In the genomic region with DNA sequence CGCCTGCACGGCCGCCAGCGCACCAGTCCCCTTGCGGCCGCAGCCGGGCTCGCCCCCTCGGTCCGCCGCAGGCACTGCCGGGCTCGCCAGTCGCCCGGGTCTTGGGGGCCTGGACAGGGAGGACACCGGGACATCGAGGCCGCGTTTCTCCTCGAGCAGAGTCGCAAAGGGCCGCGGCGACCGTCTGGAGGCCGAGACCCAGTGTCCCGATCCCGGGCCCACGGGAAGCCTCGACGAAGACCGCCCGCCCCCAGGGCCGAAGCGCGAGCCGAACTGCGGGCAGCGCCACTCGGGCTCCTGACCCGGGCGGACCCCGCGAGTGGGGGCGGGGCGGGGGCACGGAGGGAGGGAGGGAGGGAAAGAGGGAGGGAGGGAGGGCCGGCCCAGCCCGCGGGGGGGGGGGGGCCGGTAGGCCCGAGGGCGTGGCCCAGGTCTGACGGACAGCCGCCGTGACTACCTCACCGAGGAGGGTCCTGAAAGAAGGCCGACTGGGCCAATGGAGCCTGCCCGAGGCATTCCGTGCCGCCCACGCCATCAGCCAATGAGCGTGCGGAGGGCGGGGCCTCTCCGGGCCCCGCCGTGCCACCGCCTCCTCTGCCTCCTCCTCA, we compare ENCODE assay signal across 8 mouse cellular contexts. TPM values are rescaled to one million over a fixed set of nuclear protein-coding genes. Genes with fewer than 3 reads are reported as not detected.
DNase-seq lines count a peak whose midpoint lies in the region; ATAC-seq and TF ChIP-seq lines count a peak whose summit lies in the region.
"Not testable (repeated sequence)": the region's sequence is repeated elsewhere in the genome, so short reads cannot be mapped to it uniquely, and the experiment has no call there.

No protein-coding gene starts in this region.

- H3K4me1 ChIP-seq in CH12.LX (ENCODE audit: control insufficient read depth in 1 of 2, insufficient read depth in 2 of 2), result peaks cover 3 to 22% of the 10 kb centered on the region in 2 experiments; a peak in 2 of 4 replicates
- peaks cover 25% of the 10 kb centered on the region for H3K4me1 ChIP-seq in forebrain, embryonic 12.5 days
- H3K4me1 ChIP-seq in heart, postnatal 0 days (ENCODE audit: control insufficient read depth, insufficient read depth), result not testable (repeated sequence)
- H3K4me1 ChIP-seq in liver, embryonic 16.5 days (ENCODE audit: control insufficient read depth, low read depth, low read length), result peaks cover 19% of the 10 kb centered on the region
- H3K4me1 ChIP-seq in neural tube, embryonic 13.5 days (replicated peaks), result peaks cover 32% of the 10 kb centered on the region

- TF ChIP-seq CTCF in CH12.LX (conservative IDR thresholded peaks at IDR 0.05 in 1 of 2, IDR thresholded peaks at IDR 0.05 in 1 of 2; ENCODE audit: low read depth in 2 of 2, low read length in 2 of 2); heart, postnatal 0 days (IDR thresholded peaks at IDR 0.05; ENCODE audit: low read depth): not testable (repeated sequence)

- H3K27ac ChIP-seq in CH12.LX (ENCODE audit: insufficient read depth, low read depth), result peak overlapping the region; percentile 69
- peak overlapping the region; percentile 92 for H3K27ac ChIP-seq in forebrain, embryonic 12.5 days
- peak overlapping the region; percentile 95 for H3K27ac ChIP-seq in heart, postnatal 0 days (ENCODE audit: low read depth)
- H3K27ac ChIP-seq in liver, embryonic 16.5 days (ENCODE audit: low read length), result peak overlapping the region; percentile 84
- H3K27ac ChIP-seq in neural tube, embryonic 13.5 days (replicated peaks), result peak overlapping the region; percentile 96

- peaks cover 31% of the 10 kb centered on the region for H3K79me2 ChIP-seq in CH12.LX (replicated peaks; ENCODE audit: control insufficient read depth, extremely low read depth, insufficient read depth, poor library complexity, severe bottlenecking)

- H3K4me3 ChIP-seq in CH12.LX (replicated peaks in 1 of 3; ENCODE audit: low read depth in 2 of 3, low read length in 2 of 3, poor library complexity in 1 of 3), result peak overlapping the region; percentile 34 to 60 (median 50)
- peak overlapping the region; percentile 56 for H3K4me3 ChIP-seq in forebrain, embryonic 12.5 days (replicated peaks)
- H3K4me3 ChIP-seq in heart, postnatal 0 days (ENCODE audit: low read depth, low read length), result peak overlapping the region; percentile 97
- peak overlapping the region; percentile 76 for H3K4me3 ChIP-seq in liver, embryonic 16.5 days (ENCODE audit: low read depth, low read length)
- peak overlapping the region; percentile 54 for H3K4me3 ChIP-seq in neural tube, embryonic 13.5 days

- not testable (repeated sequence) for H3K27me3 ChIP-seq in CH12.LX (replicated peaks); forebrain, embryonic 12.5 days; heart, postnatal 0 days (ENCODE audit: control insufficient read depth, insufficient read depth, low read length); liver, embryonic 16.5 days (ENCODE audit: control insufficient read depth, insufficient read depth, low read depth, low read length); neural tube, embryonic 13.5 days

- dilution Hi-C loops in CH12.LX (cut with MboI; ENCODE audit: extremely low pct_ligation_motif_present, extremely low pct_unique_long_range_greater_than_20kb, low sequenced_read_pairs), result not testable (repeated sequence)

- H3K9me3 ChIP-seq in CH12.LX (replicated peaks; ENCODE audit: low read length); forebrain, embryonic 12.5 days; heart, postnatal 0 days (replicated peaks; ENCODE audit: control insufficient read depth, low read length); liver, embryonic 16.5 days (replicated peaks; ENCODE audit: control insufficient read depth, low read length); neural tube, embryonic 13.5 days: not testable (repeated sequence)

- peak; percentile 97 for ATAC-seq in forebrain, embryonic 12.5 days (ENCODE audit: low FRiP score)
- ATAC-seq in heart, postnatal 0 days (ENCODE audit: insufficient read depth, low read depth), result peak; percentile 95
- ATAC-seq in liver, embryonic 16.5 days (ENCODE audit: low read depth), result peak; percentile 95
- ATAC-seq in neural tube, embryonic 13.5 days (ENCODE audit: low read depth), result peak; percentile 96

- DNase-seq in CH12.LX (ENCODE audit: extremely low read depth), result peak; percentile 70
- DNase-seq in c-Kit-positive CD71-positive TER-119-positive erythroid progenitor cells, embryonic 14.5 days (ENCODE audit: low spot score), result peak; percentile 62
- peak; percentile 56 for DNase-seq in heart, postnatal 0 days (ENCODE audit: low spot score)
- peak; percentile 86 to 92 for DNase-seq in kidney, postnatal 4 days
- peak; percentile 39 for DNase-seq in telencephalon, adult 2 months (ENCODE audit: low read depth, low spot score)

- H3K4me2 ChIP-seq in CH12.LX (ENCODE audit: insufficient read depth, low read depth, poor library complexity, severe bottlenecking), result not testable (repeated sequence)
- peak overlapping the region; percentile 72 for H3K4me2 ChIP-seq in forebrain, embryonic 12.5 days
- H3K4me2 ChIP-seq in heart, postnatal 0 days (ENCODE audit: low read depth, low read length), result peak overlapping the region; percentile 63
- H3K4me2 ChIP-seq in liver, embryonic 16.5 days (ENCODE audit: low read depth, low read length), result peak overlapping the region; percentile 95
- peak overlapping the region; percentile 66 for H3K4me2 ChIP-seq in neural tube, embryonic 13.5 days

- peak overlapping the region; percentile 54; the same call in 1 of the 2 replicates for H3K9ac ChIP-seq in CH12.LX (ENCODE audit: insufficient read depth, low read depth)
- peak overlapping the region; percentile 76 for H3K9ac ChIP-seq in forebrain, embryonic 12.5 days
- H3K9ac ChIP-seq in heart, postnatal 0 days (replicated peaks; ENCODE audit: low read depth, low read length), result peak overlapping the region; percentile 66
- H3K9ac ChIP-seq in liver, embryonic 16.5 days (ENCODE audit: low read depth, low read length), result peak overlapping the region; percentile 77
- H3K9ac ChIP-seq in neural tube, embryonic 13.5 days, result peak overlapping the region; percentile 80

- not testable (repeated sequence) for TF ChIP-seq RAD21 in CH12.LX (IDR thresholded peaks at IDR 0.05; ENCODE audit: low read depth, low read length)

- under 1% methylated on average over 30 of the region's 69 CpGs for WGBS in forebrain, embryonic 12.5 days
- WGBS in heart, postnatal 0 days, result 0% methylated on average over 20 of the region's 69 CpGs
- WGBS in liver, embryonic 16.5 days (ENCODE audit: insufficient replicate concordance), result under 1% methylated on average over 47 of the region's 69 CpGs
- 0% methylated on average over 32 of the region's 69 CpGs for WGBS in neural tube, embryonic 13.5 days

- TF ChIP-seq EP300 in CH12.LX (IDR thresholded peaks at IDR 0.05; ENCODE audit: low read length); heart, postnatal 0 days (IDR thresholded peaks at IDR 0.05; ENCODE audit: low read depth): not testable (repeated sequence)

- H3K36me3 ChIP-seq in CH12.LX (replicated peaks in 1 of 2; ENCODE audit: control insufficient read depth in 1 of 2, insufficient read depth in 1 of 2, low read length in 1 of 2), result peaks cover 2 to 22% of the 10 kb centered on the region in 2 experiments
- not testable (repeated sequence) for H3K36me3 ChIP-seq in forebrain, embryonic 12.5 days (replicated peaks); heart, postnatal 0 days (replicated peaks; ENCODE audit: control insufficient read depth, insufficient read depth, low read length); liver, embryonic 16.5 days (ENCODE audit: control insufficient read depth, insufficient read depth)
- peaks cover 18% of the 10 kb centered on the region for H3K36me3 ChIP-seq in neural tube, embryonic 13.5 days

- in situ Hi-C loops in CH12.LX (cut with MboI; ENCODE audit: low pct_ligation_motif_present, low pct_unique_long_range_greater_than_20kb, low sequenced_read_pairs), result not testable (repeated sequence)

- TF ChIP-seq POLR2A in CH12.LX (IDR thresholded peaks at IDR 0.05; ENCODE audit: low read depth, low read length), result peak; percentile 59; the same call in 1 of the 2 replicates

TF ChIP-seq in CH12.LX, 34 proteins besides CTCF, POLR2A, EP300 and RAD21:
- TF ChIP-seq UBTF (IDR thresholded peaks at IDR 0.05; ENCODE audit: low read depth, low read length), result peak; percentile 97
- peak; percentile 25; the same call in 1 of the 2 replicates for TF ChIP-seq TCF12 (IDR thresholded peaks at IDR 0.05; ENCODE audit: low read depth, low read length)
- 0 out of 2 replicates have a peak, but pooled peaks have one; percentile 51 for TF ChIP-seq MAZ (IDR thresholded peaks at IDR 0.05; ENCODE audit: low read depth, low read length)

RNA-seq across cellular contexts. Expression of gene Zmym2, which starts 0.4 kb away (rescaled TPM):
- total RNA-seq in CH12.LX (2012; rRNA removed) (13.4 and 15.1 TPM in 2 replicates), CH12.LX (2014; rRNA removed) (21.1 and 23.0 TPM in 2 replicates)
- polyA plus RNA-seq in CH12.LX (2012; ENCODE audit: insufficient read length, low read depth), result 34.9 and 40.5 TPM in 2 replicates
- 88.2 and 89.5 TPM in 2 replicates for polyA plus RNA-seq in forebrain, embryonic 12.5 days (2016; fragmentation: Nextera tagmentation; extraction: Ambion mirVana)
- 18.4 and 20.8 TPM in 2 replicates for total RNA-seq in heart, postnatal 0 days (2014; rRNA removed; ENCODE audit: low replicate concordance)
- 16.3 and 18.1 TPM in 2 replicates for polyA plus RNA-seq in heart, postnatal 0 days (2015; fragmentation: Nextera tagmentation; extraction: Ambion mirVana)
- 7.6 and 7.7 TPM in 2 replicates for polyA plus RNA-seq in liver, embryonic 16.5 days (2015; fragmentation: Nextera tagmentation; extraction: Ambion mirVana)
- polyA plus RNA-seq in neural tube, embryonic 13.5 days (2015; fragmentation: Nextera tagmentation; extraction: Ambion mirVana), result 60.6 and 71.7 TPM in 2 replicates

Comparison
In these comparisons a context has a peak if more than half of its experiments do, and no peak if none do; other contexts are left out.
1. Peak in every context shown above with its lines: DNase-seq, ATAC-seq, H3K4me3 ChIP-seq and H3K27ac ChIP-seq.
2. DNase-seq: peak in every context shown above with its lines; median percentile 89 in kidney, postnatal 4 days; 70 in CH12.LX; 62 in c-Kit-positive CD71-positive TER-119-positive erythroid progenitor cells, embryonic 14.5 days; 56 in heart, postnatal 0 days; 39 in telencephalon, adult 2 months.